Mouse (Mus musculus): ENCODE measurements around the gene Gm9918.
"Not testable (repeated sequence)": the region's sequence is repeated elsewhere in the genome, so short reads cannot be mapped to it uniquely, and the experiment has no call there.

Gm9918 gene

DNA sequence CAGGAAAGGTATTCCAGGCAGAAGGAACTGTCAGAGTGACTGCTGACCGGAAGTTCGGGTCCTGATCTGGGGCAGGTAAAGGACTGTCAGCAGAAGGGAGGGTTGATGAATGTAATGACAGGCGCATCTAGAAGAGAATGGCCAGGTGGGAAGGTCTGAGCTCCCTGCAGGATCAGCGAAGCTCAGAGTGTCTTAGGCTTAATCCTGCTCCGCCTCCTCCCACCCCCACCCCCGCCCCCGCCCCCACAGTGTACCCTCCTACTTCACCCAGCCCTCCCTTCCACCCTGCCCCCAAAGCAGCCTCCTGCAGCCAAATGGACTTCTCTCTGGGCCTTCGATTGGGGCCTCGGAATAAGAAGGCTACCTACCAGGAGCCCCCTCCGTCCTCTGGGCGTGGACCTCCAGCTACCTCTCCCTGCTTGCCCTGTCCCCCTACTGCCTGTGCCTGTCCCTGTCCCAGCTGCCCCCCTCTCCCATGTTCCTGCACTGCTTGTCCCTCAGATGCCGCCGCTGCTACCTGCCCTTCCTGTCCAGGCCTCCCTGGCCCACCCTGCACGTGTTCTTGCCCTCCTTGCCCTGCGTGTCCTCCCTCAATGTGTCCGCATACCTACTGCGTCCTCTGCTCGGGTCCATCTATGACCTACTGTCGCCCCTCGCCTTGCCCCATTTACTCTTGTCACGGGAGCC is at the start of gene Gm9918:
Gm9918 (plus strand) TSS at position 290 of the 687 bp plus-strand sequence.
- DNase-seq = no peak

DNA sequence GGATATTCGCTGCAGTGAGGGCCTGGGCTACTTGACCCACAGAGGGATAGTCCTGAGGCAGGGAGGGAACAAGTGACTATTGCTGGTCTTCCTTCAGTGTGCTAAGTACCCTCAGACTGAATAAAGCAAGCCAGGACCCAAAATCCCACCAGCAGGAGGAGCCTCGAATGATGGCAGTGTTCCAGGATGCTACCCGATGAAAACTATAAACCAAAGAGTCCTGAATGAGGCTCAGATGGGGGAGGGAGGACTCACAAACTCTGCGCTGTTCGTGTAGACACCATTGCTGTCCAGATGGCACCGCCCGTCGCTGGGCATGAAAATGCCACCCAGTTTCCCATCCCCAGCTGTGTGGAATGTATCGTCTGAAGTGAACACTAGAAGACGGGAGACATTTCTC is 48.0 kb upstream of the Gm9918 start:
- no peak for DNase-seq

DNA sequence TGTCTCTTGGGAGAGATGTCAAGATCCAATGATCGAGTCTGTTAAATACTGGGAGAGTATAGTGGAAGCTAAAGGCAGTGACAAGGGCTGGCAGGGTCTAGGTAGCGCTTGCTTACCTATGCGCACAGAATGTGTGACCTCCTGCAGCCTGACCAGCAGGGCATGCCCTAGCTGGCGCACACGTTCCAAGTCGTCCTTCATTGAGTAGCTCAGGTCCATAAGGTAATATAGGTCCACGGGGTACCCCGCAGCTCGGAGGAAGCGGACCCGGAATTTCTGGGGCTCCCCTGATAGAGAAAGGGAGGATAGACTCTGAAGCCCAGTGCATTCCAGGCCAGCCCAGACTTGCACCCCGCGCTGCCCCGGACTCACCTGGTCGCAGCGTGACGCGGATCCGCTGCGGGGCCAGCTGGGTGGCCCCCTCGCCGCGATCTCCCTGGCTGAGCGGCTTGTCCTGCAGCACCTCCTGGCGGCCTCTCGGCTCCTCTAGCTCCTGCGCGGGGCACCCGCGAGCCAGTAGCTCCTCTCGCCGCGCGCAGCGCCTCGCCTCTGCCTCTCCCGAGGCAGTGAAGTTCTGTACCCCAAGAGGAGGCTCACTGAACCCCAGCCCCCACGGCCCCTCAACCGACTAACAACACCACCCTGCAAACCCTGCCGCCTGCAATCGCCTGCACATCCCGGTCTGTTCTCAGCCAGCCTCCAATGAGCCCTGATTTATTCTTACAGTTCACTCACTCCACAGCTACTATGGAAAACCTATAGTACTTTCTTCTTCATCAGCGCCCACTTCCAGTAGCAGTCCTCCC is 46.0 kb upstream of the Gm9918 start:
- DNase-seq = peak; percentile 83 to 85

DNA sequence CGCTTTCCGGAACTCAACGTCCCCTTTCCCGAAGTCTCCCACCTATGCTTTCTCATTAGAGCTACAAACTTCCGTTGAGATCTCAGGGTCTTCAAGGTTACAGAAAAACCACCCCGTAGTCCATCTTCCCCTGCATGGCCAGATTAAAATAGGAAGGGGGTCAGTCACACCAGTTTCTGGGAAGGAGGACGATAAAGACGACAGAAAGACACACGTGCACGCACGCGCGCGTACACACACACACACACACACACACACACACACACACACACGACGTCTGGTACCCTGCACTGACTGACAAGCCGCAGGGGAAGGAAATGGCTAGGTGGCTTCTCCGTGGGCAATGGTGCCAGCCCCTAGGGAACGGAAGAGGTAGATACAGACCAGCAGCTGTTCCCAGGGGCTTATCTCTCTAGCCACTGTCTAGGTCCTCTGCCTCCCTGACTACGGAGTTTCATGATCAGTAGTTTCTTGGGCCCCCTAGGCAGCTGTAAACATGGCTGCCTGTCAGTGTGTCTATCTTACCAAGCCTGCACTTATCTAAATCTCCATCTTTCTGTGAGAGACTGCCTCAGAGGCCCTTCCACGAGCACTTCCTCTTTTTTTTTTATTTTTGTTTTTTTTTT is 45.3 kb upstream of the Gm9918 start:
- DNase-seq = no peak

DNA sequence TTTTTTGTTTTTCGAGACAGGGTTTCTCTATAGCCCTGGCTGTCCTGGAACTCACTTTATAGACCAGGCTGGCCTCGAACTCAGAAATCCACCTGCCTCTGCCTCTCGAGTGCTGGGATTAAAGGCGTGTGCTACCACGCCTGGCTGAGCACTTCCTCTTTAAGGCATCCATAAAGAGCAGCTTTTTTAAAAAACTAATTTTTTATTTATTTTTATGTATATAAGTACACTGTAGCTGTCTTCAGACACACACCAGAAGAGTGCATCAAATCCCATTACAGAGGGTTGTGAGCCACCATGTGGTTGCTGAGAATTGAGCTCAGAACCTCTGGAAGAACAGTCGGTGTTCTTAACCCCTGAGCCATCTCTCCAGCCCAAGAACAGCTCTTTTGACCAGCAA is 44.7 kb upstream of the Gm9918 start:
- DNase-seq = not testable (repeated sequence)

DNA sequence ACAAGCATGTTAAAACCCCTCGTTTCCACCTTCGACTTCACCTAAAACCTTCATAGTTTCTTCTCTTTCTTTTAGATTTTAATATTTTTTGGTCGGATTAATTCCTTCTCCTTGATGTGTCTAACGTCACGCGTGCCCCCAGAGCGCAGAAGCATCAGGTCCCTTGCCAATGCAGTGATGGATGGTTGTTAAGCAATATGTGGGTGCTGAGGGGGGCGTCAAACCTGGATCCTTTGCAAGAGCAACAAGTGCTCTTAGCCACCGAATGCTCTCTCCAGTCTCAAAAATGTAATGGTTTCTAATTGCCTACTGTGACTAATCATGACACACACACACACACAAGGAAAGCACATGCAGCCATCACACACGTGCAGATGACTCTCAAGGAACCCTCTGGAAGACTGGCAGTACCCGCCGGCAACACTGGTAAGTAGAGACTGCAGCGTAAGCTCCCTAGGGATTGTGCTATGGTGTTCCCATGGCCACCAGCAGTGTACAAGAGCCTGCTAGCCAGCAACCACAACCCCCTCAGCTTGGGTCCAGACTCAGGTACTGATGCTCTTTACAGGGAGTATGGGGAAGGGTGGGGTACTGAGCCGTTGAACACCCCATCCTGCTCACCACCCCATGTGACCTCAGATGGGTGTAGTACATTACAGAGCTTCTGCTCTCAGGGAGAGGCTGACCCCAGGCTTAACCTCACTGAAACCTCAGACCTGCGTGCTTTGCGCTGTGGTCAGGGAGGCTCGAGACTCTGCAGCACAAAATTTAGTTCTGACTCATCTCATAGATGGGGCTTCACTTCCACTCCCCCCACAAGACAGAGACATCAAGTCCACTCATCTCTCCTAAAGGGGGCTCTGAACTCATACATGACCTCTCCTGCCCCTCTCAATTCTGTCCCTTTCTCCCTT is 39.7 kb upstream of the Gm9918 start:
- DNase-seq = no peak

DNA sequence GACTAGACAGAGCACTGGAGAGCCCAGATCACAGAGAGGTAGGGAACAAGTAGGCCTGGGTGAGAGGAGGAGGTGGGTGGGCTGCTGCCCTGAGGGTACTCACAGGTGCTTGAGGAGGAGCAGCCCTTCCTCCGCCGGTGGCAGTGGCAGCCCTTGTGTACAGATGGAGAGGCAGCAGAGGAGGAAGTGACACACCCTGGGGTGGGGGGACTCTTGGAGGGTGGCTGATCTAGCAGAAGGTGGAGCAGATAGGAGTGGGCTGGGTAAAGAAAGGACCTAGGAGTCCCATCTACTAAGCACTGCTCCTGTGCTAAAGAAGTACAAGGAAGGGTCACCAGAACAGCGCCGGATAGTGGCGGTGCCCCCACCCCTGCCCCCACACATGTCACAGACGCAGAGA is 38.6 kb upstream of the Gm9918 start, which contains the start of gene Itgb7:
Itgb7 (minus strand) TSS at position 197 of the 400 bp plus-strand sequence.
- DNase-seq = no peak

DNA sequence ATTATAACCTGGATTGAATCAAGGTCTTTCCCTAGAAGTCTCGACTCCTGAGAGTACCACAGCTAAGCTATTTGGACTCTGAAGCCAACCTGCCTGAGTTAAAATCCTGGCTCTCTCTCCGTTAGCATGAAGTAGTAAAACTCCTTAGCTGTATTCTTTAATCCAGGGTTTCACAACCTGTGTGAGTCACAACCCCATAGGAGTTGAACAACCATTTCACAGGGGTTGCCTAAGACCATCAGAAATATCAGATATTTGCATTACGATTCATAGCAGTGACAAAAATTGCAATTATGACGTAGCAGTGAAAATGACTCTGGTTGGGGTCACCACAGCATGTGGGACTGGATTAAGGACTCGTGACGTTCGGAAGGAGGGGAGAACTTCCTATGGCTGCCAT is 37.6 kb upstream of the Gm9918 start:
- no peak for DNase-seq

DNA sequence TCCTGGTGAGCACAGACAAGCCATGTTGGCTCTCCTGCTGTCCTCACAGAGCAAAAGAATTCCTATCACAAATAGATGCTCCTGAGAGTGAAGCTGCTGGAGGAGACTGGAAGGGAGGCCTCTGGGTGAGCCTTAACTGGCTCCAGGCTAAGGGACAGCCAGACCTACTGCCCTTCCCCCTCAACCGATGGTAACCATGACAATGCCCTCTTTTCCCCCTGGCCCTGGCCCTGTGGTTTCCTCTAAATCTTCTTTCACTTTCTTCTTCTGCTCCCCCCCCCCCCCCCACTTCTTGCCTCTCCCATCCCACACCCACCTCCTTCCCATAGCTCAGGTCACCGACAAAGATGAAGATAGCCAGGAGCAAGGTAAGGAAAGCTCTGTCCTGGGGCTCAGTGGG is 36.5 kb upstream of the Gm9918 start:
- DNase-seq = no peak

DNA sequence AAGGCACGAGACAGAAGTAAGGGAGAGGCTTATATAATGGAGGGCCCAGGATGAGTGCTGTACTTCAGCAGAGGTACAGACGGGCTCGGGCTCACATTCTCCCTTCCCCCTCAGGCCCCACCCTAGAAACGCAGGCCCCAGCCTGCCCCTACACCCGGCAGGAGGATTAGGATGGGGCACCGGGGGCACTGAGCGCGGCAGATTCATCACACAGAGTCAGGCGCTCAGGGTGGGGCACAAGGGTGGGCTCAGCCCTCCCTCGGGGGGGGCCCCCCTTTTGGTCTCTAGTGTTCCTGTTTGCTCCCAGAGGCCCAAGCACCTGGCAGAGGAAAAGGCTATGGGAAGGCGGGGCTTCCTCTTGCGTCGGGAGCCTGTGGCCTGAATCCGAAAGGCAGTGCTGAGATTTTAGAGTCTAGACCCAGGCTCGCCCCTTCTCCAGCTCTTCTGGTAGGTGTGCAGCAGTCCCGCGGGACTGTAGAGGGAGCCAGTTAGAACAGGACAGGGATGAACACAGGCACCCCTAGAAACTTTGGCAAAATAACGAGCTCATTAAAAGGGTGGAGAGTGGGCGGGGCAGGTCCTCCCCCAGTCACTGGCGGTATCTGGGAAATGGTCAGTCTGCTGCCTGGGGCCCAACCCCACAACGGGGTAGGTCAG is 34.9 kb upstream of the Gm9918 start:
- DNase-seq = no peak

DNA sequence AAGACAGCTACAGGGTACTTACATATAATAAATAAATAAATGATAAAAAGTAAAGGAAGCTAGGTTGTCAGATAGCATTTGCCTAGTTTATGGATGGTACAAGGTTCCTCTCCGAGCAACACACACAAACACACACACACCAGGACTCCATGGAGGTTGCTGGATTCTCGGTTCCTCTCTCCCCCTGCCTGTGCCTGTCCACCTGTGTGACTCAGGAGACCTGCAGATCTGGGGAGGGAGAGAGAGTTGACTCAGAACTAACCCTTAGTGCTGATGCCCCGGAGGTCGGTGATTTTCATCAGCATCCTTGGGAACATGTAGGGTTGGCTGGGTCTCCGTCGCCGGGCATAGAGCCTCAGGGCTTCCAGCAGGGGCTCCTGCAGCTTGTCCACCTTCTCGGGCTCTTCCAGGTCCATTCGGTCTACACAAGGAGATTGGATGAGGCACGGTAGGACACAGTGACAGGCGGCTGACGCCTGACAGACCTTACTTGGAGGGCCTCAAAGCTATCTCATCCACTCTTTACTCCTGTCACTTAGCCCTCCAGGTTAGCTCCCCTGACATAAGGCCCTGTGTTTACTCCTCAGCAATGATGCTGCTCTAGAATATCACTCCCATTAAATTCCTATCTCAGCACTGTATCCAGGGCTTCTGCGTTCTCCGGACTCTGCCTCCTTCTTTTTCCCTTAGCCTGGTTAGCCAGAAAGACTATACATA is 31.7 kb upstream of the Gm9918 start:
- no peak for DNase-seq

DNA sequence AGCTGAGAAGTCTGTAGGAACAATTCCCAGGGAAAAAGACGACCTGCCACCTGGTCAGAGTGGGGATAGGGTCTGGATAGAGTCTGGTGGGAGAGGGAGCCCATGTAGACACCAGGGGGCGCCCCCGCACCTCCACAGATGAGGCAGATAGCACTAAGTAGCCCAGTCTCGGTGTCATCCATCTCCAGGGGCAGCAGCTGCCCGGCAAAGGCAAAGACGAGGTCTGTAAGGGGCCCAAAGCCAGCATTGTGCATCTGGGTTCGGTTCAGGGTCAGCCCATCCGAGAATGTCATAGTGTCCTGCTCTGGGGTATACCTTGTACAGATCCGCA is 31.1 kb upstream of the Gm9918 start:
- peak; percentile 75 to 80 for DNase-seq

DNA sequence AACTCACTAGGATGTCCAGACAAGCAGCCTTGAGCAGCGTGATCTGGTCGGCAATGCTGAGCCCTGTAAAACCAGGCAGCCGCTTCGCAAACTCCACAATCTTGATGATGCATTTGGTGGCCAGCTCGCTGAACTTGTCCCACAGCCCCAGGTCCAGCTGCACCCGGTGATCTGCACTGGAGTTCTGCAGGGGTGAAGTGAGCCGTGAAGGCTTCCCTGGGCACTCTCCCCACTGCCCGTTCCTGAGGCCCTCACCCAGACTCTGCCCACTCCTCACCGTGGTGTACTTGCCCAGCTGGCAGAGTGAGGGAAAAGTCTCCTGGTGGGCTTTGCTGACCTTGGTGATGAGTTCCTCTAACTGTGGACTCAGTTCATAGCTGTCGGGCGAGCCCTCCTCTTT is 30.5 kb upstream of the Gm9918 start:
- DNase-seq = no peak

DNA sequence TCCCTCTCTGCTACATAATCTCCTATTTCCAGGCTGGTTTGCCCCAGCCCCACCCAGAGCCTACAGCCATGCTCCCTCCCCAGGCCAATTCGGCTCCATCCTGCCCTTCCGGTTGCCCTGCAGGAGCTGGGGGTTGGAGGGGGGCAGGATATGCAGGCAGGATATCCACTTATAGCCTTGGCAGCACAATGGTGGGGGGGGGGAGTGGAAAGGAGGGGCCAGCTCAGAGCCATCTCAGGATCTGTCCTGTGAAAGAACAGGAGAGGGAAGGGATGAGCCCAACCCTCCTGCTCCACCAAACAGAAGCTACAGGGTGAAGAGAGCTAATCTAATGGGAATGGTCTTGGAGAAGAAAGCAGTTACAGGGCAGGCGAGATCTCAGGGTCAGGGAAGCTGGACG is 29.8 kb upstream of the Gm9918 start:
- DNase-seq = no peak

DNA sequence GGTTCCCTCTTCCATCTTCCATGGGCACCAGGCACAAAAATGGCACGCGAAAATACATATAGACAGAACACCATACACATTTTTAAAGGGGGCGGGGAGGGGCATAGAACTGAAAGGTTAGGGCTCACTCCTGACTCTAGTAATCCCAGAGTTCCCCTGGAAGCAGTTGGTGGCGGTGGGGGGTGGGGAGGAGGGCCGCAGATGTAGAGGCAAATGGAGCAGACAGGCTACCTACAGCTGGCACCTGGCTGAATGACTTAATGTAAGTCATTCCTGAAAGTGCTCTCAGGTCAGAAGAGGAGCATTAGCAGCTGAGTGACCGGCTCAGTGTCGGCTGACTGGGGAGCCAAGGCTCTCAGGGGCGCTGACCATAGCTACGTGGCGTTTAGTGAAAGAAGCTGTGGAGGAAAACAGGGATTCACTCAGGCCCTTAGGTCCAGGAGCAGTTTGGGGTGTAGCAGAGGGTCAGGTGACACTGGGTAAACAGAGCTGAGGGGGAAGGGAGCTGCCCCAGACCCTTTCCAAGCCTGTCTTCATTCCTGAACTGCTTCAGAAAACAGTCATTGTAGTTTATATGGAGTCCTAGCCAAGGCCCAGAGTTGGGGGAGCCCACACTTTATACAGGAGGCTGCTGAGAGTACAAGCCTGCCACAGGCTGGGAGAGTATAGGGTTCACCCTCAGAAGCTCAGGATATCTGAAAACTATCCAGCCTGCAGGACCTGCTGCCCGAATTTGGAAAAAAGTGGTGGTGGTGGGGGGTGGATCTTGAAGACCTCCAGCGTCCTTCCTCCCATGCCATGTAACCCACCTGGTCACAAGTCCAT is 27.7 kb upstream of the Gm9918 start:
- no peak for DNase-seq

DNA sequence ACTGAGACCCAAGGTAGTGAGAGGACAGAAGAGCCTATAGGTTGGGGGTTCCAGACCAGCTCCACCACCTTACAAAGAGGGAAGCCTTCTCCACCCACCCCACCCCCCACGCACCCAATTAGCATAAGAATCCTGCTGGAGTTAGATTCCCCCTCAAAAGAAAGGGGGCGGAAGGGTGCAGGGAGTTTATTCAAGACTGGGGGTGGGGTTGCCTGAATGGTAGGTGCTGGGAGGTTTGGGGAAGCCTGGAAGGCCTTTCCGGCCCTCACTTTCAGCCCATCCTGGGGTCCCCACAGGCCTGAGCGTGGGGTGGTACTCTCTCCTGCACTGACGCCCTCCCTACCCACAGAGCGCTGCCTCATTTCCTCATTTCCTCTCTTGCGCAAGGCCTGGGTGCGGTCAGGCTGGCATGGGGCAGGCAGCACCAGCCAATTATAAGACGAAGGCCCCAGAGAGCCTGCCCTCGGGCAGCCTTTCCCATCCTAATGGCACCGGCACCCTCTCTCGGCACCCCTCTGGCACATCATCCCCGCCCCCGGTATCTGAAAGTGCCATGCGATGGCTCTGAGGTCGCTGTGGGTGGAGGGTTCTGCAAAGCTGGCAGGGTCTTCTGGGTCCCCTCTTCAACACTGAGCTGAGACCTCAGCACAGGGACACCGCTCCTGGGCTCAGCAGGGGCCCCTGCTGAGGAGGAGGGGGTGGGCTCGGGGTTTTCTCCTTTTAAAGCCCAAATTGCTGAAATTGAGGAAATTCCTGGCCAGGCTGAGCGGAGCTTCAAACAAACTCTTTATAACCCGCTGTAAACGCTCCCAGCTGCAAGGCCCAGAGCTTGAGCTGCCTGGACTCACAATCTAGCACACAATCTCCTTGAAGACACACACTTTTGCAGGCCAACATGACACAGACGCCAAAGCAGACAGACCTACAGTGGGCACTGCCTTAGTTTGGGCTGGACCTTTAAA is 26.9 kb upstream of the Gm9918 start:
- no peak for DNase-seq

DNA sequence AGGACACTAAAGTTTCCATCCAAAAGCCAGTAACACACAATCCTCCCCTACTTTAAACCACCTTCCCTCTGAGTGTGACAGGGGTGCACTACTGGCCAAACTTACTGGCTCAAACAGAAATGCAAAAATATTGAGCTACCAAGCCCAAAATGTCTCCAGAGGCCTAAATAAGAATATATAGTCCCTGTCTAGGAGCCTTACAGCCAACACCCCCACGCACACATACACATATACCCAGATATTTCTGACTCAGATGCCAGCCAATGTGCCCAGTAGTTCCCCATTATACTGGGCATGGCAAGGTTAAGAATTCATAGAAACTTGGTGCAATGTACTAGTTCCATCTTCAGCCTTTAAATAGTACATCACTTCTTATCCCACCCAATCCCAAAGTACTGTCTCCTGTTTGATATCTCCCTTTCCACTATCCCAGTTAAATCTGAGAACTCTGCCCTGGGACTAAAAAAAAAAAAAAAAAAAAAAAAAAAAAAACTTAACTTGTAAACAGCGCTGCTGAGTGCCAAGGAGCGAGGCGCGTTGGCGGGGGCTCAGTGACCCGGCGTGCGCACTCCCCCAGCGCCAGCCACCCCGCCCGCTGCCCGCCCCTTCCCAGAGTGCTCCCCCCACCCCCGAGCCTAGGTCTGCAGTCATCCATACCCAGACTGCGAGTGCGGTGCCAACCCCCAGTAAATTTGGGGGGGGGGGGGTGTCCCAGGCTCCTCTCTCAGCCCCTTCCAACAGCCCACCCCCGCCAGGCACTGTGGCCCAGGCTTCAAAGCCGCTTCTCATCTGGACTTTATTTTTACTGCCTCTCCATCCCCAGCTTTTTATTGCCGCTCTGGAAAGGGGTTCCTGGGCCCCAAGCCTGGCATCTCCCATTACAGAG is 25.8 kb upstream of the Gm9918 start:
- DNase-seq = no peak

DNA sequence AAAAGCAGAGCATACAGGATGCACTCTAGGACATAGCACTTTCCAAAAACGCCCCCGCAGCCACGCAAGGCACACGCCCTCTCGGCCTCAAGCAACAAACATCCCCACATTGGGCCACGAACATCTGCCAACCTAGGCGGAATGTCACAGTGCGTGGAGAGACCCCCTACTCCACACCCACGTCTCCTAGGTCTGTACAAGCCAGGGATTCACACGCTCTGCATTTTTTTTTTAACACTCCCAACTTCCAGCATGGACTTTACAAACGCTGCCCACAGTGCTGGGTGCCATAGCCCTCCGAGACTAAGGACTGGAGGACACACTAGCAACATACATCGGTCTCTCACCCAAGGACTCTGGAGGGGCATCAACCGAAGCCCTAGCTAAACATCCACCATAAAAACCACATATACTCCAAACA is 24.9 kb upstream of the Gm9918 start:
- peak in 1 of 2 experiments; percentile 16 for DNase-seq

Data from cerebellum, postnatal 36 days (tissue).